Mouse (Mus musculus) lung, postnatal 0 days (tissue): ENCODE measurements around the gene Cinp.

Source experiments
- CTCF ChIP-seq: IDR thresholded peaks from 2 replicates; pipeline ENCODE4 v1.5.1; 2016; ENCODE audit warnings: antibody characterized with exemption, mild to moderate bottlenecking
- EP300 ChIP-seq: IDR thresholded peaks from 2 replicates; pipeline ENCODE4 v1.6.1; 2016; ENCODE audit warnings: antibody characterized with exemption, mild to moderate bottlenecking, control low read depth

DNA sequence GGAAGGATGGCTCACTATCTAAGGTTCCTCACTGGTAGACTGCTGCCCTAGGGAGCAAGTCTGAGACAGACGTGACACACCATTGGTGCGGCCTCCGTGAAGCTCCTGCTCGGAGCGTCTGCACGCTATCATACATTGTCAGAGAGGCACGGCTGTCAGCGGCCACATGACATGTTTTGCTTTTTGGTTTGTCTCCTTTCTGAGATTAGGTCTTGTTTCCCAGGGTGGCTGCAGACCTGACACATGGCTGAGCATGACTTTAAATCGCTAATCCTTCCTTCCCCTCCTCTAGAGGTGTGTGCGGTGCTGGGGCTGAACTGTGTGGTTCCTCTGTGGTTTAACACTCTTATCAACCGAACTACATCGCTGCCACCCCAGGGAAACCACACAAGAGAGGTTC lies 37.5 kb downstream of the Cinp start:
- TF ChIP-seq CTCF: no peak
- TF ChIP-seq EP300: no peak
